Mouse (Mus musculus): ENCODE data around the gene Prss47. TPM values are rescaled to one million over a fixed set of nuclear protein-coding genes. Genes with fewer than 3 reads are reported as not detected.

Prss47 gene
- not detected for total RNA-seq (2021)

GRCm38 (mm10) chr13:65052660-65053059 lies at the start of gene Prss47:
Prss47 (minus strand) TSS chr13:65052760.
- intact Hi-C loops (cut with DNase I) = no loop called here
- DNase-seq (ENCODE audit: low spot score) = no peak

- DNase-seq (ENCODE audit: low spot score) = no peak
These were observed 48.7 kb upstream of the Prss47 start for GRCm38 (mm10) chr13:65101232-65101631.

GRCm38 (mm10) chr13:65100678-65101077 lies 48.1 kb upstream of the Prss47 start:
- intact Hi-C loops (cut with DNase I) = no loop called here
- no peak for DNase-seq (ENCODE audit: low spot score)

More at GRCm38 (mm10) chr13:65101232-65101631, 48.7 kb upstream of the Prss47 start:
- intact Hi-C loops (cut with DNase I) = no loop called here

GRCm38 (mm10) chr13:65097018-65097417 lies 44.5 kb upstream of the Prss47 start:
- no peak for DNase-seq (ENCODE audit: low spot score)
- intact Hi-C loops (cut with DNase I) = no loop called here

- intact Hi-C loops (cut with DNase I) = no loop called here
- no peak for DNase-seq (ENCODE audit: low spot score)
These were observed 43.4 kb upstream of the Prss47 start for GRCm38 (mm10) chr13:65095923-65096322.

- intact Hi-C loops (cut with DNase I) = no loop called here
These were observed 17.4 kb upstream of the Prss47 start for GRCm38 (mm10) chr13:65069969-65070368.

GRCm38 (mm10) chr13:65035057-65035456 lies 17.5 kb downstream of the Prss47 start:
- intact Hi-C loops (cut with DNase I) = loop anchor here (2.0 kb wide), 1 partner anchor 94 kb away; no protein-coding TSS in a partner anchor
- DNase-seq (ENCODE audit: low spot score) = no peak

More at GRCm38 (mm10) chr13:65069969-65070368, 17.4 kb upstream of the Prss47 start:
- no peak for DNase-seq (ENCODE audit: low spot score)

GRCm38 (mm10) chr13:65032758-65033157 lies 19.8 kb downstream of the Prss47 start, which contains the start of gene Spata31d1c:
Spata31d1c (plus strand) TSS chr13:65033058.
- DNase-seq (ENCODE audit: low spot score) = no peak
- intact Hi-C loops (cut with DNase I) = no loop called here

GRCm38 (mm10) chr13:65011052-65011738 lies 41.4 kb downstream of the Prss47 start:
- DNase-seq (ENCODE audit: low spot score) = no peak
- intact Hi-C loops (cut with DNase I) = no loop called here

- intact Hi-C loops (cut with DNase I) = no loop called here
These were observed 44.6 kb downstream of the Prss47 start for GRCm38 (mm10) chr13:65007971-65008370.

GRCm38 (mm10) chr13:65006760-65007159 lies 45.8 kb downstream of the Prss47 start:
- intact Hi-C loops (cut with DNase I) = no loop called here
- no peak for DNase-seq (ENCODE audit: low spot score)

More at GRCm38 (mm10) chr13:65007971-65008370, 44.6 kb downstream of the Prss47 start:
- no peak for DNase-seq (ENCODE audit: low spot score)

GRCm38 (mm10) chr13:65005414-65005813 lies 47.1 kb downstream of the Prss47 start:
- intact Hi-C loops (cut with DNase I) = no loop called here
- no peak for DNase-seq (ENCODE audit: low spot score)

Other genes starting within 250 kb of the Prss47 start
- not detected for gene Cntnap3, start 148.8 kb downstream of the Prss47 start, total RNA-seq (2021)
- not detected for gene Spata31, start 135.4 kb downstream of the Prss47 start, total RNA-seq (2021)
- gene Spata31d1c, start 19.7 kb downstream of the Prss47 start, total RNA-seq (2021) = not detected
- 10 to 100 TPM; 16.6 to 20.6 TPM for gene Mfsd14b, start 60.2 kb upstream of the Prss47 start, total RNA-seq (2021)
- not detected for gene Olfr465-ps1, start 85.3 kb upstream of the Prss47 start, total RNA-seq (2021)
- not detected for gene Olfr466, start 97.5 kb upstream of the Prss47 start, total RNA-seq (2021)
- not detected for gene Nlrp4f, start 153.2 kb upstream of the Prss47 start, total RNA-seq (2021)
- not detected for gene Gm10775, start 206.8 kb upstream of the Prss47 start, total RNA-seq (2021)
- 10 to 100 TPM; 20.6 to 23.2 TPM for gene Zfp369, start 226.1 kb upstream of the Prss47 start, total RNA-seq (2021)

Data from heart, postnatal 25 days (tissue).